In genomic region chr10:110001328-110001727, GRCm38 (mm10) we compare ENCODE assay signal across 7 mouse cellular contexts.
DNase-seq lines count a peak whose midpoint lies in the region; ATAC-seq lines count a peak whose summit lies in the region.
"Not testable (repeated sequence)": the region's sequence is repeated elsewhere in the genome, so short reads cannot be mapped to it uniquely, and the experiment has no call there.

No protein-coding gene starts in this region.

- H3K9me3 ChIP-seq in embryonic facial prominence, embryonic 11.5 days (replicated peaks; ENCODE audit: control insufficient read depth, low read length); embryonic facial prominence, embryonic 15.5 days (replicated peaks); heart, embryonic 15.5 days (replicated peaks); hindbrain, embryonic 10.5 days; kidney, embryonic 16.5 days (ENCODE audit: low read length); limb, embryonic 15.5 days; midbrain, embryonic 11.5 days (ENCODE audit: control insufficient read depth, low read length): not testable (repeated sequence)

- H3K4me2 ChIP-seq in embryonic facial prominence, embryonic 11.5 days (ENCODE audit: low read depth, low read length); embryonic facial prominence, embryonic 15.5 days (replicated peaks); heart, embryonic 15.5 days; kidney, embryonic 16.5 days (replicated peaks; ENCODE audit: low read depth, low read length); limb, embryonic 15.5 days; midbrain, embryonic 11.5 days: not testable (repeated sequence)

- not testable (repeated sequence) for H3K9ac ChIP-seq in embryonic facial prominence, embryonic 11.5 days (replicated peaks; ENCODE audit: low read length); embryonic facial prominence, embryonic 15.5 days; heart, embryonic 15.5 days; kidney, embryonic 16.5 days (replicated peaks; ENCODE audit: low read length); limb, embryonic 15.5 days; midbrain, embryonic 11.5 days (ENCODE audit: low read length)

- not testable (repeated sequence) for DNase-seq in embryonic facial prominence, embryonic 11.5 days (ENCODE audit: low spot score); hindbrain, embryonic 10.5 days (ENCODE audit: low spot score); midbrain, embryonic 11.5 days (ENCODE audit: low spot score, missing footprints)

- H3K27ac ChIP-seq in embryonic facial prominence, embryonic 11.5 days (replicated peaks; ENCODE audit: low read depth, low read length), result 0 out of 2 replicates have a peak overlapping the region, but pooled peaks have one; percentile 13
- 0 out of 2 replicates have a peak overlapping the region, but pooled peaks have one; percentile 17 for H3K27ac ChIP-seq in embryonic facial prominence, embryonic 15.5 days (replicated peaks)
- peak overlapping the region; percentile 10; the same call in 1 of the 2 replicates for H3K27ac ChIP-seq in heart, embryonic 15.5 days
- H3K27ac ChIP-seq in hindbrain, embryonic 10.5 days, result peak overlapping the region; percentile 23; the same call in 1 of the 2 replicates
- H3K27ac ChIP-seq in kidney, embryonic 16.5 days (ENCODE audit: low read length), result peak overlapping the region; percentile 25; the same call in 1 of the 2 replicates
- peak overlapping the region; percentile 38 for H3K27ac ChIP-seq in limb, embryonic 15.5 days
- H3K27ac ChIP-seq in midbrain, embryonic 11.5 days (ENCODE audit: low read depth, low read length), result 0 out of 2 replicates have a peak overlapping the region, but pooled peaks have one; percentile 2

- WGBS in embryonic facial prominence, embryonic 11.5 days, result 75% methylated on average over 5 of the region's 5 CpGs
- 68% methylated on average over 5 of the region's 5 CpGs for WGBS in embryonic facial prominence, embryonic 15.5 days
- 67% methylated on average over 5 of the region's 5 CpGs for WGBS in heart, embryonic 15.5 days
- WGBS in hindbrain, embryonic 10.5 days, result 86% methylated on average over 5 of the region's 5 CpGs
- 66% methylated on average over 5 of the region's 5 CpGs for WGBS in kidney, embryonic 16.5 days
- WGBS in limb, embryonic 15.5 days, result 71% methylated on average over 5 of the region's 5 CpGs
- 74% methylated on average over 5 of the region's 5 CpGs for WGBS in midbrain, embryonic 11.5 days

- H3K27me3 ChIP-seq in embryonic facial prominence, embryonic 11.5 days (ENCODE audit: control insufficient read depth, insufficient read depth, low read length); embryonic facial prominence, embryonic 15.5 days; heart, embryonic 15.5 days; hindbrain, embryonic 10.5 days (ENCODE audit: insufficient read depth, poor library complexity, severe bottlenecking); kidney, embryonic 16.5 days (ENCODE audit: insufficient read depth, low read length); limb, embryonic 15.5 days; midbrain, embryonic 11.5 days (ENCODE audit: control insufficient read depth, insufficient read depth, low read length): not testable (repeated sequence)

- not testable (repeated sequence) for H3K36me3 ChIP-seq in embryonic facial prominence, embryonic 11.5 days (replicated peaks; ENCODE audit: control insufficient read depth, insufficient read depth, low read depth, low read length); embryonic facial prominence, embryonic 15.5 days; heart, embryonic 15.5 days; hindbrain, embryonic 10.5 days; kidney, embryonic 16.5 days (ENCODE audit: insufficient read depth, low read length); limb, embryonic 15.5 days; midbrain, embryonic 11.5 days (ENCODE audit: control insufficient read depth, insufficient read depth, low read length)

- not testable (repeated sequence) for ATAC-seq in embryonic facial prominence, embryonic 11.5 days (replicated peaks; ENCODE audit: insufficient number of reproducible peaks, low FRiP score, low TSS enrichment, low read depth); embryonic facial prominence, embryonic 15.5 days (ENCODE audit: insufficient number of reproducible peaks, low FRiP score, low TSS enrichment, low read depth); heart, embryonic 15.5 days (replicated peaks; ENCODE audit: insufficient number of reproducible peaks, insufficient read depth, low FRiP score, low read depth); kidney, embryonic 16.5 days (ENCODE audit: low FRiP score, low TSS enrichment); limb, embryonic 15.5 days (ENCODE audit: insufficient number of reproducible peaks, low FRiP score, low TSS enrichment, low read depth)
- peak; percentile 29; the same call in 1 of the 2 replicates for ATAC-seq in midbrain, embryonic 11.5 days (ENCODE audit: low FRiP score)

- not testable (repeated sequence) for H3K4me1 ChIP-seq in embryonic facial prominence, embryonic 11.5 days (ENCODE audit: control insufficient read depth, insufficient read depth, low read length); embryonic facial prominence, embryonic 15.5 days; heart, embryonic 15.5 days (replicated peaks); kidney, embryonic 16.5 days (ENCODE audit: insufficient read depth, low read length); limb, embryonic 15.5 days; midbrain, embryonic 11.5 days (ENCODE audit: control insufficient read depth, insufficient read depth, low read length)
- peaks cover 14% of the 10 kb centered on the region for H3K4me1 ChIP-seq in hindbrain, embryonic 10.5 days (replicated peaks)

- H3K4me3 ChIP-seq in embryonic facial prominence, embryonic 11.5 days (ENCODE audit: low read depth, low read length); embryonic facial prominence, embryonic 15.5 days (replicated peaks); heart, embryonic 15.5 days; hindbrain, embryonic 10.5 days; kidney, embryonic 16.5 days (ENCODE audit: low read length); limb, embryonic 15.5 days; midbrain, embryonic 11.5 days (ENCODE audit: low read depth, low read length): not testable (repeated sequence)
